Mouse (Mus musculus): ENCODE results near the gene AI597479. TPM values are rescaled to one million over a fixed set of nuclear protein-coding genes. Genes with fewer than 3 reads are reported as not detected.
A peak's percentile ranks its signal among the peaks of the same experiment; 100 is the strongest.
"Not testable (repeated sequence)": the region's sequence is repeated elsewhere in the genome, so short reads cannot be mapped to it uniquely, and the experiment has no call there.

AI597479 gene
- polyA plus RNA-seq, 1 experiment from 2014 or later, result 56.7 TPM

- Histone ChIP-seq H3K9me3 (ENCODE audit: control insufficient read depth, low read length) (no peaks in the 10 kb centered on the region), H3K4me3 (replicated peaks; ENCODE audit: low read length) (no peak overlapping the region), H3K4me2 (ENCODE audit: low read length) (no peak overlapping the region), H3K27ac (ENCODE audit: low read length) (no peak overlapping the region), H3K4me1 (replicated peaks; ENCODE audit: control insufficient read depth, insufficient read depth, low read length) (0 out of 2 replicates have a peak, but pooled peaks cover 2% of the 10 kb centered on the region), H3K36me3 (ENCODE audit: control insufficient read depth, insufficient read depth) (peaks cover 20% of the 10 kb centered on the region), H3K27me3 (replicated peaks; ENCODE audit: control insufficient read depth, insufficient read depth, low read length) (no peaks in the 10 kb centered on the region), H3K9ac (replicated peaks; ENCODE audit: low read depth, low read length) (no peak overlapping the region)
- WGBS, result 93% methylated on average over 8 of the region's 8 CpGs
- no peak for ATAC-seq
These were observed 18.9 kb downstream of the AI597479 start for GRCm38 (mm10) chr1:43117435-43117834.

- Histone ChIP-seq H3K4me1 (replicated peaks; ENCODE audit: control insufficient read depth, insufficient read depth, low read length) (no peaks in the 10 kb centered on the region), H3K27me3 (replicated peaks; ENCODE audit: control insufficient read depth, insufficient read depth, low read length) (no peaks in the 10 kb centered on the region), H3K9ac (replicated peaks; ENCODE audit: low read depth, low read length) (no peak overlapping the region), H3K36me3 (ENCODE audit: control insufficient read depth, insufficient read depth) (peaks cover 13% of the 10 kb centered on the region), H3K4me2 (ENCODE audit: low read length) (no peak overlapping the region), H3K9me3 (ENCODE audit: control insufficient read depth, low read length) (no peaks in the 10 kb centered on the region), H3K27ac (ENCODE audit: low read length) (no peak overlapping the region), H3K4me3 (replicated peaks; ENCODE audit: low read length) (no peak overlapping the region)
- no peak for ATAC-seq
- WGBS, result 97% methylated on average over 5 of the region's 5 CpGs
These were observed 22.4 kb downstream of the AI597479 start for GRCm38 (mm10) chr1:43120950-43121349.

DNA sequence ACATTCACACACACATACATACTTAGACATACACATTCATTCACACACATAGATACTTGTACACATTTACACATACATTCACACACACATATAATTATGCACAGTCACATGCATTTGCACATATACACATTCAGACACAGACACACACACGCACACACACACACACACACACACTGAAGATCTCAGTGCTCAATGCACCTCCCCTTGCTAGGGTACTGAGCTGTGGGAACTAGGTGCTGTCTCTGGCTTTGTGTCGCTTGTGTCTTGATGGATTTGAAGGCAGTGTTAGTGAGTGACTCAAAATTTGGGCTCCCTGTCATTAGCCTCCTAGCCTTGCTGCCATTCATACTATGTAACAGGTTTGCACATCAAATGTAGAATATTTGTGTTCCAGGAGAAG is 24.1 kb downstream of the AI597479 start:
- ATAC-seq, result no peak

DNA sequence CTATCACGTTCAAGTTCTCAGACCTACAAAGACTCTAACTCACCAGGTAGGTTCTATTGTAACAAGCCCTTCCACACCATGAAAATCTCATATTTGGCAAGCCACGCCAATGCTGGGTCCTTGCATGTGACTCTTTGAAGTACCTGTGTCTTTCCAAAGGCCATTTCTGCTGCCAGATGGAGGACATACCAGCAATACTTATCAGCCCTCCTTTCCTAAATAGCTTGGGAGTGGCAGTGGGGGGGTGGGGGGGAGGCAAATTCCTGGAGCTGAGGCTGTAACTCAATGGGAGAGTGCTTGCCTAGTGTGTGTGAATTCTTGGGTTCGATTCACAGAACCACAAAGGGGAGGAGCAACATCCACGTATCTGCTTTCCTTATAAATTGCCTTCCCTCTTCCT is 26.2 kb downstream of the AI597479 start:
- H3K9ac ChIP-seq (replicated peaks; ENCODE audit: low read depth, low read length), result no peak overlapping the region
- no peak overlapping the region for H3K4me2 ChIP-seq (ENCODE audit: low read length)
- H3K4me3 ChIP-seq (replicated peaks; ENCODE audit: low read length), result no peak overlapping the region
- no peak for ATAC-seq
- H3K4me1 ChIP-seq (replicated peaks; ENCODE audit: control insufficient read depth, insufficient read depth, low read length), result no peaks in the 10 kb centered on the region
- no peaks in the 10 kb centered on the region for H3K27me3 ChIP-seq (replicated peaks; ENCODE audit: control insufficient read depth, insufficient read depth, low read length)
- 77% methylated on average over 4 of the region's 4 CpGs for WGBS
- H3K27ac ChIP-seq (ENCODE audit: low read length), result no peak overlapping the region
- no peaks in the 10 kb centered on the region for H3K9me3 ChIP-seq (ENCODE audit: control insufficient read depth, low read length)
- no peaks in the 10 kb centered on the region for H3K36me3 ChIP-seq (ENCODE audit: control insufficient read depth, insufficient read depth)

More for the DNA sequence above, 24.1 kb downstream of the AI597479 start:
- no peak overlapping the region for H3K9ac ChIP-seq (replicated peaks; ENCODE audit: low read depth, low read length)
- H3K4me2 ChIP-seq (ENCODE audit: low read length), result no peak overlapping the region
- 96% methylated on average over 2 of the region's 2 CpGs for WGBS
- H3K4me1 ChIP-seq (replicated peaks; ENCODE audit: control insufficient read depth, insufficient read depth, low read length), result no peaks in the 10 kb centered on the region
- no peak overlapping the region for H3K27ac ChIP-seq (ENCODE audit: low read length)
- H3K27me3 ChIP-seq (replicated peaks; ENCODE audit: control insufficient read depth, insufficient read depth, low read length), result no peaks in the 10 kb centered on the region
- peaks cover 7% of the 10 kb centered on the region for H3K36me3 ChIP-seq (ENCODE audit: control insufficient read depth, insufficient read depth)
- no peaks in the 10 kb centered on the region for H3K9me3 ChIP-seq (ENCODE audit: control insufficient read depth, low read length)
- H3K4me3 ChIP-seq (replicated peaks; ENCODE audit: low read length), result no peak overlapping the region

GRCm38 (mm10) chr1:43127196-43127595 is 28.7 kb downstream of the AI597479 start:
- Histone ChIP-seq H3K27ac (ENCODE audit: low read length) (no peak overlapping the region), H3K9me3 (ENCODE audit: control insufficient read depth, low read length) (no peaks in the 10 kb centered on the region), H3K4me1 (replicated peaks; ENCODE audit: control insufficient read depth, insufficient read depth, low read length) (no peaks in the 10 kb centered on the region), H3K9ac (replicated peaks; ENCODE audit: low read depth, low read length) (no peak overlapping the region), H3K4me3 (replicated peaks; ENCODE audit: low read length) (no peak overlapping the region), H3K4me2 (ENCODE audit: low read length) (no peak overlapping the region), H3K36me3 (ENCODE audit: control insufficient read depth, insufficient read depth) (no peaks in the 10 kb centered on the region), H3K27me3 (replicated peaks; ENCODE audit: control insufficient read depth, insufficient read depth, low read length) (no peaks in the 10 kb centered on the region)
- no peak for ATAC-seq

DNA sequence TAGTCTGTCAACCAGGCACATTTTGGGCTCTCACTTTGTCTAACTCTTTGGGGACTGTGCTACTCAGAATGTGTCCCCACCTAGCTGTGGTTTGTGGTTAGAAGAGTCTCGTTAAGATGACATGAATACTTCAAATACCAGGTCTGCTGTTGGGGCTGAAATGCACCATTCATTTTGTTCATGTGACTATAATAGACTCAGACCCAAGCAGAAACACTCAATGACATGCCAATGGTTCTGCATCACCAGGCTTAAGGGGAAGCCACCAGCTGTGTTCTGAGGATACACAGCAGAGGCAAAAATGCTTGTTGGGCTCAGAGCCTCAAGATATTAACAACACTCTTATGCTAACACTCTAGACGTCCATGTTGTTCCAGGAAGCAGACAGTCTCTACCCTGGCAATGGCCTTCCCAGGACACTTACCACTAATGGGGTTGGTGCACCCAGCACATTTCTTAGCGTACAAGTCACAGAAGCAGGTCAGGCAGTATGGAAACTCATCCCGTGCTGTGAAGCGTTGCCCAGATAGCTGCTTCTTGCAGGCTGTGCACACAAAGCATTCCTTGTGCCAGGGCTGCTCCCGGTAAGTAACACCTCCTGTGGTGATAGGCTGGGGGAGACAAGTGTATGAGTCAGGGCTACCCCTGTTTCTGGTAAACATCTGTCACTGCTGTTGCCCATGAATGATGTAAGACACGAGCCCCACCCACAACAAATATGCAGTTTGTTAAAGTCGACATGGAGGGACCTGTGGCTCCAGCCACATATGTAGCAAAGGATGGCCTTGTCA is 29.5 kb downstream of the AI597479 start:
- H3K4me1 ChIP-seq (replicated peaks; ENCODE audit: control insufficient read depth, insufficient read depth, low read length), result no peaks in the 10 kb centered on the region
- ATAC-seq, result no peak
- H3K4me3 ChIP-seq (replicated peaks; ENCODE audit: low read length), result no peak overlapping the region
- H3K36me3 ChIP-seq (ENCODE audit: control insufficient read depth, insufficient read depth), result no peaks in the 10 kb centered on the region
- no peak overlapping the region for H3K4me2 ChIP-seq (ENCODE audit: low read length)
- no peak overlapping the region for H3K27ac ChIP-seq (ENCODE audit: low read length)
- no peaks in the 10 kb centered on the region for H3K9me3 ChIP-seq (ENCODE audit: control insufficient read depth, low read length)
- WGBS, result 63% methylated on average over 8 of the region's 8 CpGs
- no peak overlapping the region for H3K9ac ChIP-seq (replicated peaks; ENCODE audit: low read depth, low read length)
- no peaks in the 10 kb centered on the region for H3K27me3 ChIP-seq (replicated peaks; ENCODE audit: control insufficient read depth, insufficient read depth, low read length)

GRCm38 (mm10) chr1:43130219-43130981 is 31.9 kb downstream of the AI597479 start:
- no peaks in the 10 kb centered on the region for H3K4me1 ChIP-seq (replicated peaks; ENCODE audit: control insufficient read depth, insufficient read depth, low read length)
- H3K27me3 ChIP-seq (replicated peaks; ENCODE audit: control insufficient read depth, insufficient read depth, low read length), result no peaks in the 10 kb centered on the region
- H3K4me2 ChIP-seq (ENCODE audit: low read length), result no peak overlapping the region
- H3K36me3 ChIP-seq (ENCODE audit: control insufficient read depth, insufficient read depth), result no peaks in the 10 kb centered on the region
- no peak overlapping the region for H3K9ac ChIP-seq (replicated peaks; ENCODE audit: low read depth, low read length)
- no peaks in the 10 kb centered on the region for H3K9me3 ChIP-seq (ENCODE audit: control insufficient read depth, low read length)
- H3K27ac ChIP-seq (ENCODE audit: low read length), result no peak overlapping the region
- 71% methylated on average over 5 of the region's 5 CpGs for WGBS
- no peak overlapping the region for H3K4me3 ChIP-seq (replicated peaks; ENCODE audit: low read length)
- peak; percentile 59; the same call in 1 of the 2 replicates for ATAC-seq

DNA sequence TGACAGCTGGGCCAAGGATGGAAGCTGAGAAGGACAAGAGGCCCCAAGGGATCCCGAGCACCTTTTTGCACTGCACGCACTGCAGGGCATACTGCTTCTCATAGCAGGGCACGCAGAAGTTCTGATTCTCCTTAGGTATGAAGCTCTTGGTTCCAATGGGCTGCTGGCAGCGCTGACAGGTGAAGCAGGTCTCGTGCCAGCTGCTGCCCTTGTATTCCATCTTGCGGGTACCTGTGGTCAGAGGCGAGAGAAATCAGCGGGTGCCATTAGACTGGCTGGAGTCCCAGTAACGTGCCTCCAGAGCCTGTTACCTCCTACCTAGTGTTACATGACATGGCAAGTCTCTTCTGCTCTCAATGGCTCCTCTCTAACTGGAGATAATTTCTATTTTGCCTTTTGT is 33.1 kb downstream of the AI597479 start:
- Histone ChIP-seq H3K36me3 (ENCODE audit: control insufficient read depth, insufficient read depth) (no peaks in the 10 kb centered on the region), H3K4me1 (replicated peaks; ENCODE audit: control insufficient read depth, insufficient read depth, low read length) (peaks cover 5% of the 10 kb centered on the region), H3K27ac (ENCODE audit: low read length) (no peak overlapping the region), H3K9me3 (ENCODE audit: control insufficient read depth, low read length) (no peaks in the 10 kb centered on the region), H3K27me3 (replicated peaks; ENCODE audit: control insufficient read depth, insufficient read depth, low read length) (no peaks in the 10 kb centered on the region), H3K4me3 (replicated peaks; ENCODE audit: low read length) (no peak overlapping the region), H3K4me2 (ENCODE audit: low read length) (no peak overlapping the region), H3K9ac (replicated peaks; ENCODE audit: low read depth, low read length) (no peak overlapping the region)
- WGBS, result 94% methylated on average over 9 of the region's 9 CpGs
- ATAC-seq, result no peak

- H3K9me3 ChIP-seq (ENCODE audit: control insufficient read depth, low read length); H3K9ac ChIP-seq (replicated peaks; ENCODE audit: low read depth, low read length); H3K4me2 ChIP-seq (ENCODE audit: low read length); H3K36me3 ChIP-seq (ENCODE audit: control insufficient read depth, insufficient read depth); H3K4me3 ChIP-seq (replicated peaks; ENCODE audit: low read length); ATAC-seq; H3K27me3 ChIP-seq (replicated peaks; ENCODE audit: control insufficient read depth, insufficient read depth, low read length): not testable (repeated sequence)
- WGBS, result 78% methylated on average over 2 of the region's 2 CpGs
- peaks cover 11% of the 10 kb centered on the region for H3K4me1 ChIP-seq (replicated peaks; ENCODE audit: control insufficient read depth, insufficient read depth, low read length)
- peak overlapping the region; percentile 91 for H3K27ac ChIP-seq (ENCODE audit: low read length)
These were observed 38.0 kb downstream of the AI597479 start for GRCm38 (mm10) chr1:43136488-43137029.

Measured in forebrain, embryonic 16.5 days (tissue).